Comparison of ENCODE assay signal across 8 mouse cellular contexts in the genomic region with DNA sequence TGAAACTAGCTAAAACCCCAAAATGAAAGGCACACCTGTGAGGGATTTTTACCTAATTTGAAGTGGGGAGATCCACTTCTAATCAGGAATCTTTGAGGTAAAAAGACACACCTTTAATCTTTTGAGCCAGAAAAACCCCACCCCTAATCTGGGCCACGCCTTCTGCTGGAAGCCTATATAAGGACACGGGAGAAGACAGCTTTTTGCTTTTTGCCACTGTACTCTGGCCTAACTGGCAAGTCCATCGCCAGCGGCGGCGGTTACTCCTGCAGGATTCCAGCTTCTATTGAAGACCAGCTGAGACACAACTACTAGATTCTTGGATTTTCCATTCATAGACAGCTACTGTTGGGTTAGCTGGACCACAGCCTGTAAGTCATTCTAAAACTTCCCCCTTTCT. TPM values are rescaled to one million over a fixed set of nuclear protein-coding genes. Genes with fewer than 3 reads are reported as not detected.
DNase-seq lines count a peak whose midpoint lies in the region; ATAC-seq and TF ChIP-seq lines count a peak whose summit lies in the region.

Zbed3 (plus strand) TSS at position 213 of the 400 bp plus-strand sequence.

- peak within 1 kb of the TSS; percentile 67 for H3K4me3 ChIP-seq in bone marrow, adult 2 months (replicated peaks; ENCODE audit: control insufficient read depth, low read depth, low read length)
- peak within 1 kb of the TSS; percentile 87 for H3K4me3 ChIP-seq in midbrain, embryonic 16.5 days (ENCODE audit: low read depth, low read length)

- H3K4me1 ChIP-seq in bone marrow, adult 2 months (ENCODE audit: control insufficient read depth, insufficient read depth, low read length): no peaks in the 10 kb centered on the region; the same call in 1 of the 2 replicates
- peaks cover 24% of the 10 kb centered on the region for H3K4me1 ChIP-seq in midbrain, embryonic 16.5 days (ENCODE audit: control insufficient read depth, insufficient read depth, low read length)

- H3K9me3 ChIP-seq in midbrain, embryonic 16.5 days (replicated peaks; ENCODE audit: control insufficient read depth, low read length, poor library complexity, severe bottlenecking): no peaks in the 10 kb centered on the region

- TF ChIP-seq POLR2A in bone marrow, adult 2 months (IDR thresholded peaks at IDR 0.05; ENCODE audit: borderline replicate concordance, control insufficient read depth, low read depth, low read length): no peak

- no peak within 1 kb of the TSS for H3K27ac ChIP-seq in bone marrow, adult 2 months (ENCODE audit: control insufficient read depth, insufficient read depth, low read depth, low read length, poor library complexity)
- H3K27ac ChIP-seq in midbrain, embryonic 16.5 days (ENCODE audit: low read length): peak within 1 kb of the TSS; percentile 96

- ATAC-seq in midbrain, embryonic 16.5 days: no peak

- H3K4me2 ChIP-seq in midbrain, embryonic 16.5 days (ENCODE audit: low read length): peak within 1 kb of the TSS; percentile 84

- no peaks in the 10 kb centered on the region for H3K27me3 ChIP-seq in midbrain, embryonic 16.5 days (ENCODE audit: control insufficient read depth, insufficient read depth, low read depth, low read length)

- peak within 1 kb of the TSS; percentile 97 for H3K9ac ChIP-seq in midbrain, embryonic 16.5 days (ENCODE audit: low read depth, low read length)

- no peaks in the 10 kb centered on the region for H3K36me3 ChIP-seq in midbrain, embryonic 16.5 days (ENCODE audit: control insufficient read depth, insufficient read depth, low read length)

- no peak for DNase-seq in heart, adult 18-20 months
- DNase-seq in heart, adult 9 months (ENCODE audit: low spot score in 2 of 2): no peak
- DNase-seq in heart, postnatal 10 days: no peak
- DNase-seq in large intestine, adult 2 months (ENCODE audit: low read depth, low spot score): no peak
- DNase-seq in cerebellum, adult 11-12 months: no peak
- no peak for DNase-seq in spleen, adult 18-20 months

- TF ChIP-seq CTCF in bone marrow, adult 2 months (IDR thresholded peaks at IDR 0.05; ENCODE audit: control insufficient read depth, insufficient read depth, low read length): no peak

- 89% methylated on average over 6 of the region's 6 CpGs for WGBS in bone marrow, adult 2 months
- 84% methylated on average over 6 of the region's 6 CpGs for WGBS in large intestine, adult 2 months
- 89% methylated on average over 6 of the region's 6 CpGs for WGBS in midbrain, embryonic 16.5 days

- intact Hi-C loops in heart, postnatal 10 days (cut with DNase I): no loop called here

RNA-seq across cellular contexts. Expression of gene Zbed3, which starts in this region (rescaled TPM):
- 10 to 100 TPM; 13.0 to 13.5 TPM for total RNA-seq in heart, adult 18-20 months (2021)
- 1.8 and 4.0 TPM in 2 replicates for polyA plus RNA-seq in bone marrow, adult 2 months (2011; ENCODE audit: insufficient read depth, insufficient read length, low replicate concordance, missing spikeins)
- 10 to 100 TPM; 29.2 to 30.0 TPM for total RNA-seq in heart, postnatal 10 days (2021)
- 14.3 and 15.9 TPM in 2 replicates for polyA plus RNA-seq in large intestine, adult 2 months (2012; rRNA removed)
- 30.2 and 35.5 TPM in 2 replicates for polyA plus RNA-seq in midbrain, embryonic 16.5 days (2015; fragmentation: Nextera tagmentation; extraction: Ambion mirVana)
